Mouse (Mus musculus): ENCODE data around the gene Lpar4.
A peak's percentile ranks its signal among the peaks of the same experiment; 100 is the strongest.

Lpar4 gene

GRCm38 (mm10) chrX:106920175-106920827, at the start of gene Lpar4:
Lpar4 (plus strand) TSS chrX:106920625.
- peak; percentile 29 for DNase-seq

GRCm38 (mm10) chrX:106871426-106871825, 49.0 kb upstream of the Lpar4 start:
- DNase-seq = no peak

GRCm38 (mm10) chrX:106871894-106872293, 48.5 kb upstream of the Lpar4 start:
- DNase-seq = no peak

- no peak for DNase-seq
Measured at GRCm38 (mm10) chrX:106872315-106872714, 48.1 kb upstream of the Lpar4 start.

GRCm38 (mm10) chrX:106897707-106898275, 22.6 kb upstream of the Lpar4 start:
- no peak for DNase-seq

GRCm38 (mm10) chrX:106920828-106921619, 599 bp downstream of the Lpar4 start:
- no peak for DNase-seq

GRCm38 (mm10) chrX:106924572-106924971, 4.1 kb downstream of the Lpar4 start:
- DNase-seq = no peak

- DNase-seq = no peak
Measured at GRCm38 (mm10) chrX:106939326-106939725, 18.9 kb downstream of the Lpar4 start.

GRCm38 (mm10) chrX:106950558-106950957, 30.1 kb downstream of the Lpar4 start:
- no peak for DNase-seq

GRCm38 (mm10) chrX:106951016-106951415, 30.6 kb downstream of the Lpar4 start:
- DNase-seq = no peak

- DNase-seq = peak; percentile 23
Measured at GRCm38 (mm10) chrX:106953840-106954239, 33.4 kb downstream of the Lpar4 start.

GRCm38 (mm10) chrX:106962233-106962632, 41.8 kb downstream of the Lpar4 start:
- DNase-seq = no peak

- peak; percentile 73 for DNase-seq
Measured at GRCm38 (mm10) chrX:106964326-106964725, 43.9 kb downstream of the Lpar4 start.
